Mouse (Mus musculus): ENCODE measurements at regions not wholly inside any gene's neighbourhood (a gene's known extent, or its start where the extent isn't known, plus 50 kb on each side); places are given as distances from the start of the nearest gene placed in this dataset.

DNA sequence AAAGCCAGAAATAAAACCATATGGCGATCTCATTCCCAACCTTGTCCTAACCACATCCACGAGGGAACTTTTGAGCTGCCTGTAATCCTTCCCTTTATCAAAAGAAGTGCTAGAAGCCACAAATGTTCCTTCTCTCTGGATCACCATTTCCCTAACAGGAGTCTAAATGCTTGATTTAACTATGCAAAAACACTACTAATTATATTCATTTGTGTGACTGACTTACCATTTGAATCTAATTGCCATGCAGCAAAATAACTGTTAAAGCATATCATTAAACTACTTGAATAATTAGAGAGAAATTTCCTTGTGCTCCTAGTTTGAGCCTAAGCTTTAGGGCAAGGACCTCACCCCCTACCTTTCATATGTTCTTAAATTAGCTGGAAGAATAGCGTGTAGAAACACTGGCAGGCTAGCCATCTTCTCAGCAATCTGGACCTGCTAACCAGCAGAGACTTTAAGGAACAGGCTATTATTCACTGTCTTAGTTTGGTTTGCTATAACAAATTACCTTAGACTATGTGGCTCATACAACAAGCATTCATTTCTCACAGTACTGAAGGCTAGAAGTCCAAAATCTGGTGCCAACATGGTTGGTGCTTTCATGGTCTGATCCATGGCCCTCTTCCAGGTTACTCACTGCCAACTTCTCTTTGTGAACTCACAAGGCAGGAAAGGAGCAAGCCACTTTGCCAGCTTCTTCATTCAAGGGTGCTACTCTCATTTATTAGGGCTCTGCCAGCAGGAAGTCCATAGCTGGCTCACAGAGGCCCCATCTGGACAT is 183.7 kb downstream of the Rpl36a-ps1 start:
- H3K4me3 ChIP-seq (ENCODE audit: insufficient read depth, low read length) = no peak overlapping the region
- H3K27ac ChIP-seq (ENCODE audit: insufficient read depth, low read length) = no peak overlapping the region
- TF ChIP-seq POLR2A (IDR thresholded peaks at IDR 0.05; ENCODE audit: low read depth, low read length) = no peak
- no peak for TF ChIP-seq CTCF (IDR thresholded peaks at IDR 0.05; ENCODE audit: borderline replicate concordance, insufficient read depth, low read length)
- no peaks in the 10 kb centered on the region for H3K4me1 ChIP-seq (ENCODE audit: control insufficient read depth, insufficient read depth, low read length)

DNA sequence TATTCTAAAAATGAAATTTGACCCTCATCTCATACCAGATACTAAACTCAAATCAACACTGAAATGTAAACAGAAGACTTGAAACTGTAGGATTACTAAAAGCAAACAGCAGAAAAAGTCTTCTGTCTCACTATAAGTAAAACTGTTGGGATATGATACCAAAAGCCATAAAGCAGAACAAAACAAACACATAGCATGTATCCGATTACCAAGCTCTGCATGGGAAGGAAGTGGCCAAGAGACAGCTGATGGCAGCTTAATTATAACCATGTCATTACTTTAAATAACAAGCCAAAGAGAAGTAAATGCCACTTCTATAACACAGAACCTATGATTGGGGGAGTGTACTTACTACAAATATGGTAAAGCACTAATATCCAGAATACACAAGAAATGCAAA is 186.0 kb downstream of the Rpl36a-ps1 start:
- no peak overlapping the region for H3K27ac ChIP-seq (ENCODE audit: insufficient read depth, low read length)
- TF ChIP-seq POLR2A (IDR thresholded peaks at IDR 0.05; ENCODE audit: low read depth, low read length) = no peak

DNA sequence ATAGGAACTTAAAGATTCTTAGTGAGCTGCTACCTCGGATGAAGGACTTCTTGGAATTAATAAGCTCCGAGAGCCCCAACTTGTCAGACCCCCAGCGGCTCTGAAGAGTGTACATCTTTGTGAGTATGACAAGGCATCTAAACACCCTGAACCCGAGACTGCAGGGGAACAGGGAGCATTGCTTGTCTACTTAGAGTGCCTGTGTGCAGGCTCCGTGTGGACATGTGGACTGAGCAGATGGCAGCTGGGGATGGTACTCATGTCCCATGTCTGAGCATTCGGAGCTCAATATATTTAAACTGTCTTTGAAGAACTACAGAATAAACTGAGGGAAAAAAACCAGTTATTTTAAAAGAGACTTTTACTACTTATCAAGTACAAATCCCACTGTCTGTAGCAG is 189.1 kb downstream of the Rpl36a-ps1 start:
- no peaks in the 10 kb centered on the region for H3K4me1 ChIP-seq (ENCODE audit: control insufficient read depth, insufficient read depth, low read length)
- no peak overlapping the region for H3K4me3 ChIP-seq (ENCODE audit: insufficient read depth, low read length)
- H3K27ac ChIP-seq (ENCODE audit: insufficient read depth, low read length) = no peak overlapping the region
- TF ChIP-seq POLR2A (IDR thresholded peaks at IDR 0.05; ENCODE audit: low read depth, low read length) = no peak

More for the DNA sequence above, 186.0 kb downstream of the Rpl36a-ps1 start:
- no peak overlapping the region for H3K4me3 ChIP-seq (ENCODE audit: insufficient read depth, low read length)
- no peaks in the 10 kb centered on the region for H3K4me1 ChIP-seq (ENCODE audit: control insufficient read depth, insufficient read depth, low read length)

GRCm38 (mm10) chr14:98801293-98801692 is 192.8 kb downstream of the Rpl36a-ps1 start:
- Histone ChIP-seq H3K4me1 (ENCODE audit: control insufficient read depth, insufficient read depth, low read length) (no peaks in the 10 kb centered on the region), H3K27ac (ENCODE audit: insufficient read depth, low read length) (no peak overlapping the region), H3K4me3 (ENCODE audit: insufficient read depth, low read length) (no peak overlapping the region)
- TF ChIP-seq CTCF (IDR thresholded peaks at IDR 0.05; ENCODE audit: borderline replicate concordance, insufficient read depth, low read length) = no peak
- TF ChIP-seq POLR2A (IDR thresholded peaks at IDR 0.05; ENCODE audit: low read depth, low read length) = no peak

- Histone ChIP-seq H3K27ac (ENCODE audit: insufficient read depth, low read length) (no peak overlapping the region), H3K4me3 (ENCODE audit: insufficient read depth, low read length) (no peak overlapping the region), H3K4me1 (ENCODE audit: control insufficient read depth, insufficient read depth, low read length) (no peaks in the 10 kb centered on the region)
- TF ChIP-seq POLR2A (IDR thresholded peaks at IDR 0.05; ENCODE audit: low read depth, low read length) (no peak), CTCF (IDR thresholded peaks at IDR 0.05; ENCODE audit: borderline replicate concordance, insufficient read depth, low read length) (no peak)
Measured at GRCm38 (mm10) chr14:98791970-98792369, 202.1 kb downstream of the Rpl36a-ps1 start.

- Histone ChIP-seq H3K4me3 (ENCODE audit: insufficient read depth, low read length) (no peak overlapping the region), H3K27ac (ENCODE audit: insufficient read depth, low read length) (no peak overlapping the region), H3K4me1 (ENCODE audit: control insufficient read depth, insufficient read depth, low read length) (no peaks in the 10 kb centered on the region)
- TF ChIP-seq CTCF (IDR thresholded peaks at IDR 0.05; ENCODE audit: borderline replicate concordance, insufficient read depth, low read length) = no peak
- TF ChIP-seq POLR2A (IDR thresholded peaks at IDR 0.05; ENCODE audit: low read depth, low read length) = no peak
Measured at GRCm38 (mm10) chr14:98791232-98791906, 202.7 kb downstream of the Rpl36a-ps1 start.

DNA sequence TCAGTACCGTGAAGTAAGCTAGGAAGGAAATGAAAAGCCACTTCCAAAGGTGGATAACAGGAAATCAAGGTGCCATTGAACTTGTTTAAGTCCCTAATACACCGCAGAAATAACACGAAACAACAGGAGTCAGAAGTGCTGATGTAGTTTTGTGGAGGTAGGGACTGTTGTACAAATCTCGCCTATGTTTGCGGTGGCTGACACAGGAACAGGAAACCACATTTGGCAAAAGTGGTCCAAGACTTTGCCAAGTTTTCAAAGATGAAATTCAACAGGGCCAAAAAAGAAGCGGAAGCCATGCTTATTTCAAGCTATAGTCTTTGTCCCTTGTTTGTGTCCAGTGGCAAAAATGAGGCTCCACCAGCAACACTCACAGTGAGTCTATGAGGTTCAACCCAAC is 204.3 kb downstream of the Rpl36a-ps1 start:
- no peak overlapping the region for H3K4me3 ChIP-seq (ENCODE audit: insufficient read depth, low read length)
- no peaks in the 10 kb centered on the region for H3K4me1 ChIP-seq (ENCODE audit: control insufficient read depth, insufficient read depth, low read length)
- TF ChIP-seq CTCF (IDR thresholded peaks at IDR 0.05; ENCODE audit: borderline replicate concordance, insufficient read depth, low read length) (no peak), POLR2A (IDR thresholded peaks at IDR 0.05; ENCODE audit: low read depth, low read length) (no peak)
- no peak overlapping the region for H3K27ac ChIP-seq (ENCODE audit: insufficient read depth, low read length)

DNA sequence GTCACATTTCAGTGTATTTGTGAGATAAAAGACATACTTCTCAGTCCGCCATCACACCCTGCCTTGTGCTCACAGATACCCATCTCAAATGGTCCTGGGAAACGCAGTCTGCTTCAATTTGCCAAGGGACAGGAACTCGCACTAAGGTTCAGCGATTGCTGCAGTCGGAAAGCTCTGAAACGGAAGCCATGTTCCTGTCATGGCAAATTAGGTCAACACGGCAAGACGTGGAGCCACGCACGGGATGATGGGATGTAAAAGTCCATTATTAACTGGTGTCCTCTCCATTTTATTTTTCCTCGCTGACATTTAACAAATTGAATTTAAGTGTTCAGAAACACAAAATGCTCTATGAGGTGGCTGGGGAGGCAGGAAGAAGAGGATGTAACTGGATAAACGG is 212.4 kb downstream of the Rpl36a-ps1 start:
- no peaks in the 10 kb centered on the region for H3K4me1 ChIP-seq (ENCODE audit: control insufficient read depth, insufficient read depth, low read length)
- H3K27ac ChIP-seq (ENCODE audit: insufficient read depth, low read length) = no peak overlapping the region
- no peak for TF ChIP-seq CTCF (IDR thresholded peaks at IDR 0.05; ENCODE audit: borderline replicate concordance, insufficient read depth, low read length)
- no peak overlapping the region for H3K4me3 ChIP-seq (ENCODE audit: insufficient read depth, low read length)

- Histone ChIP-seq H3K4me1 (ENCODE audit: control insufficient read depth, insufficient read depth, low read length) (no peaks in the 10 kb centered on the region), H3K27ac (ENCODE audit: insufficient read depth, low read length) (no peak overlapping the region), H3K4me3 (ENCODE audit: insufficient read depth, low read length) (no peak overlapping the region)
- TF ChIP-seq CTCF (IDR thresholded peaks at IDR 0.05; ENCODE audit: borderline replicate concordance, insufficient read depth, low read length) (no peak), POLR2A (IDR thresholded peaks at IDR 0.05; ENCODE audit: low read depth, low read length) (no peak)
Measured at GRCm38 (mm10) chr14:98772080-98772479, 222.0 kb downstream of the Rpl36a-ps1 start.

- H3K27ac ChIP-seq (ENCODE audit: insufficient read depth, low read length) = no peak overlapping the region
- TF ChIP-seq CTCF (IDR thresholded peaks at IDR 0.05; ENCODE audit: borderline replicate concordance, insufficient read depth, low read length) = no peak
- TF ChIP-seq POLR2A (IDR thresholded peaks at IDR 0.05; ENCODE audit: low read depth, low read length) = no peak
- no peaks in the 10 kb centered on the region for H3K4me1 ChIP-seq (ENCODE audit: control insufficient read depth, insufficient read depth, low read length)
- H3K4me3 ChIP-seq (ENCODE audit: insufficient read depth, low read length) = no peak overlapping the region
Measured at GRCm38 (mm10) chr14:98768845-98769244, 225.3 kb downstream of the Rpl36a-ps1 start.
